Mouse (Mus musculus) gastrocnemius, adult 2 months (tissue): ENCODE data around the gene Clasrp. TPM values are rescaled to one million over a fixed set of nuclear protein-coding genes. Genes with fewer than 3 reads are reported as not detected.

Experiments
- DNase-seq: peaks from one replicate; pipeline ENCODE4 v3.0.0; 2022
- H3K27ac ChIP-seq: fragments of 200-600 bp; 2 replicates; pipeline ENCODE4 v1.8.1; 2022; ENCODE audit warnings: mild to moderate bottlenecking
- H3K4me3 ChIP-seq: fragments of 200-600 bp; 2 replicates; pipeline ENCODE4 v1.8.1; 2022; ENCODE audit warnings: mild to moderate bottlenecking, moderate library complexity
- CTCF ChIP-seq: fragments of 200-600 bp; IDR thresholded peaks from 2 replicates; pipeline ENCODE4 v1.8.1; 2022; ENCODE audit warnings: antibody characterized with exemption, mild to moderate bottlenecking, moderate library complexity
- intact Hi-C: fragments of 180-260 bp; cut with DNase I; formaldehyde crosslinking; loops from one replicate; pipeline ENCODE4 v1.15.1; 2025
- total RNA-seq, 2 experiments: library from RNA; stranded (reverse); gene quantifications; 2 replicates each; pipeline ENCODE4 v1.2.3; 2021

Gene Clasrp
- total RNA-seq, 2 experiments from 2014 or later: 13.7 to 15.1 TPM

DNA sequence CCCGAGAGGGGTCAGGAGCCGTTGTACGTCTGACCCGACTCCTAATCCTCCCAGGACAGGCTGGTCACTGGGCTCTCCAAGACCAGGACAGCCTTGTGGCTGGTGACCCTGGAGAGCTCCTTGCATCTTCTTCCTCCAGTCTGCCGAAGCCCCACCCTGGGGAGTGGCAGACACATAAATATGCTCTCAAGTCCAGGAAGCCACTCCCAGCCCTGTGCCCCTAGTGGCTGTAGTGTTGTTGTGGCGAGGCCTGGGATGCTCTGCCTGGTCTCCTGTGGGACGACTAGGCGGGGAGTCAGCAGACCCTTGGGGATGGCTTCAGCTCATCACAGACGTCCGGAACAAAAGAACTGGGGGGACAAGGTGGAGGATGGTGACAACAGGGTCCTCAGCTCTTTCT is 73.2 kb downstream of the Clasrp start:
- no peak for TF ChIP-seq CTCF
- Histone ChIP-seq H3K27ac (no peak overlapping the region), H3K4me3 (no peak overlapping the region)
- intact Hi-C loops: no loop called here
- no peak for DNase-seq

Other genes starting within 250 kb of the Clasrp start
- 10 to 100 TPM; 11.4 to 11.5 TPM for gene Cd3eap, start 245.0 kb downstream of the Clasrp start, total RNA-seq
- gene Ppp1r13l, start 244.7 kb downstream of the Clasrp start, total RNA-seq: 1 to 10 TPM; 2.1 to 4.9 TPM
- gene Ercc2, start 222.5 kb downstream of the Clasrp start, total RNA-seq: 10 to 100 TPM in 1 of 2 experiments, 1 to 10 TPM in 1; 8.5 to 10.7 TPM
- gene Klc3, start 200.4 kb downstream of the Clasrp start, total RNA-seq: under 1 TPM; 0.18 to 0.39 TPM
- gene Ckm, start 199.7 kb downstream of the Clasrp start, total RNA-seq: over 10,000 TPM; 32,173 to 47,719 TPM
- 10 to 100 TPM; 17.1 to 17.9 TPM for gene Mark4, start 145.7 kb downstream of the Clasrp start, total RNA-seq
- gene Exoc3l2, start 141.2 kb downstream of the Clasrp start, total RNA-seq: under 1 TPM; 0.41 to 0.73 TPM
- gene Bloc1s3, start 96.1 kb downstream of the Clasrp start, total RNA-seq: 1 to 10 TPM; 1.7 to 2.1 TPM
- gene Trappc6a, start 96.1 kb downstream of the Clasrp start, total RNA-seq: 1 to 10 TPM; 6.2 to 9.9 TPM
- not detected for gene Nkpd1, start 86.6 kb downstream of the Clasrp start, total RNA-seq
- 10 to 100 TPM; 48.4 to 49.1 TPM for gene Ppp1r37, start 41.4 kb downstream of the Clasrp start, total RNA-seq
- gene Zfp296, start 27.2 kb downstream of the Clasrp start, total RNA-seq: under 1 TPM; 0.45 to 0.51 TPM
- 10 to 100 TPM; 73.4 to 74.2 TPM for gene Gemin7, start 26.9 kb downstream of the Clasrp start, total RNA-seq
- gene Relb, start 25.0 kb upstream of the Clasrp start, total RNA-seq: 1 to 10 TPM; 5.1 to 7.9 TPM
- 10 to 100 TPM; 46.6 TPM for gene Clptm1, start 60.5 kb upstream of the Clasrp start, total RNA-seq
- gene Apoc2, start 73.5 kb upstream of the Clasrp start, total RNA-seq: not detected
- not detected for gene Gm44805, start 76.9 kb upstream of the Clasrp start, total RNA-seq
- gene Apoc4, start 77.0 kb upstream of the Clasrp start, total RNA-seq: not detected
- gene Apoc1, start 88.2 kb upstream of the Clasrp start, total RNA-seq: 1 to 10 TPM in 1 of 2 experiments, under 1 TPM in 1; 0.64 to 1.1 TPM
- 10 to 100 TPM; 38.0 to 61.8 TPM for gene Apoe, start 94.7 kb upstream of the Clasrp start, total RNA-seq
- 10 to 100 TPM; 41.0 to 52.4 TPM for gene Tomm40, start 111.0 kb upstream of the Clasrp start, total RNA-seq
- 1 to 10 TPM; 1.4 to 1.5 TPM for gene Nectin2, start 146.0 kb upstream of the Clasrp start, total RNA-seq
- 10 to 100 TPM; 21.9 to 26.7 TPM for gene Bcam, start 166.5 kb upstream of the Clasrp start, total RNA-seq
- not detected for gene Cblc, start 192.3 kb upstream of the Clasrp start, total RNA-seq
- 1 to 10 TPM; 1.3 to 1.5 TPM for gene Bcl3, start 218.3 kb upstream of the Clasrp start, total RNA-seq
- not detected for gene Gm19345, start 247.5 kb upstream of the Clasrp start, total RNA-seq